Mouse (Mus musculus): Measurements from ENCODE around the gene Bahcc1.
A peak's percentile ranks its signal among the peaks of the same experiment; 100 is the strongest.

Gene Bahcc1

DNA sequence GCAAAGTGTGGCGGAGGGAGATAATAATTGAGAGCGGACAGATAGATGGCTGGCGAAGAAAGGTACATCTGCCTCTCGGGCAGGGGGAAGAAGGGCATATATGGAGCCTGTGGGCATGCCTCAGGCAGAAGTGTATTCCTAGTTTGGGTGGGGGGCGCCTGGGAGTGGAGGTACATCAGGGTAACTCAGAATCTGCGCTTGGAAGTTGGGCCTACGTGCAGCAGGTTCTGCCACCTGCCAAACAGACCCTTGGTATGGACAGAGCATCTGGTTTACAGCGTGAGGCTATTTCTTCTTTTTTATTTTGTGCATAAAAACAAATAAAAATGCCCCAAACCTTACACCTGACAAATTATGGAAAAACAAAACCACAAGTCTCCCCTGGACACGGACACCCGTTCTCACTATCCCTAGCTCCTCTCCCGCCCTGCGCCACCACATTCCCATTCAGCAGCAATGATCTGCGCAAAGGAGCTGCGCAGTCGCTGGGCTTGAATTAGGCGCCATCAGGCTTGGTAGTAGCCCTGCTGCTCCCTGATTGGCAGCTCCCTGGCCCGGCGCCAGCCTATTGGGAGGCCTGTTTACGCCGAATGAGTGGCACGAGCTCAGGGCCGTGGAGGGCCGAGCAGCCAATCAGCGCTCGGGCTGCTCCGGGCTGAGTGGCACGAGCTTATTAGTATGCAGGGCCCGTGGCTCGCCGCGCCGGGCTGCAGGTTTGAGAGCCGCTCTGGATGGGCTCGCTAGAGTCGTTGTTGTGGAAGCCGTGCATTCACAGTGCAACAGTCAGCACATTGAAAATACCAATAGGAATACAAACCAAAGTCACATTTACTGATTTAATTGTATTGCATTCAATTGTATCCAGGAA, at the start of gene Bahcc1:
Gene Bahcc1, plus strand, starts transcription at position 718 of the 868 bp plus-strand sequence.
- peak; percentile 41 to 58 for DNase-seq (ENCODE audit: low read depth in 2 of 2, low spot score in 2 of 2)

DNA sequence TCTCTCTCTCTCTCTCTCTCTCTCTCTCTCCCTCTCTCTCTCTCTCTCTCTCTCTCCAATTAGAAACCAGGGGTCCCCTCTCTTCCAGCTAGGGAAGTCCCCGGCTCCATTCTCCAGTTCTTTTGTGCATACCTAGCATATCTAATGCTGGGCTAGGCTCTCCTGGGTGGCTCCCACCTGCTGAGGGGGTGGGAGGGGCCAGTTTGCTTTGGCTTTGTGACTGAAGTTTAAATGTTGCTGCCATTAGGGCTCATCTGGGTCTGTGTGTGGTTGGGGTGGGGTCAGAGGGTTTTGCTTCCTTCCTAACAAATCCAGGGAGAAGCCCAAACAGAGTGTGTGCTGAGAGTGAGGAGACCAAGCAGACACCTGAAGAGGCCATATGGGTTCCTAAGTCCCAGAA, 49.6 kb upstream of the Bahcc1 start:
- no peak for DNase-seq (ENCODE audit: low read depth in 2 of 2, low spot score in 2 of 2)

DNA sequence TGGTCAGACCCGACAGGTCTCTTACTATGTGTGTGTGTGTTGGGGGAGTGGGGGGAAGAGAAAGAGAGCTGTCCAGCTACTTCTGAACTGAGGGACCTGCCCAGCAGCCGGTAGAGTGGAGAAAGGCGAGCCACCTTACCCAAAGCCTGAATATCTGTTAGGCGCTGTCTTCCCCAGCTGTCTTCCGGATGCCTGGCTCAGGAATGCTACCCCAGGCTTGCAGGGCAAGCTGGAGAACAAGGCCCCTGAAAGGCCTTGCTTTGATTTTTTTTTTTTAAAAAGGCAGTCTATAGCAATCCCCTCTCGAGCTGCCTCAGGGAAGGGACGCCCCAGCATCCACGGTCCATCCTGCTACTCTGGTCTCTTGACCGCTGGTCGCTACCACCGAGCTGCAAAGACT, 49.0 kb upstream of the Bahcc1 start:
- no peak for DNase-seq (ENCODE audit: low read depth in 2 of 2, low spot score in 2 of 2)

DNA sequence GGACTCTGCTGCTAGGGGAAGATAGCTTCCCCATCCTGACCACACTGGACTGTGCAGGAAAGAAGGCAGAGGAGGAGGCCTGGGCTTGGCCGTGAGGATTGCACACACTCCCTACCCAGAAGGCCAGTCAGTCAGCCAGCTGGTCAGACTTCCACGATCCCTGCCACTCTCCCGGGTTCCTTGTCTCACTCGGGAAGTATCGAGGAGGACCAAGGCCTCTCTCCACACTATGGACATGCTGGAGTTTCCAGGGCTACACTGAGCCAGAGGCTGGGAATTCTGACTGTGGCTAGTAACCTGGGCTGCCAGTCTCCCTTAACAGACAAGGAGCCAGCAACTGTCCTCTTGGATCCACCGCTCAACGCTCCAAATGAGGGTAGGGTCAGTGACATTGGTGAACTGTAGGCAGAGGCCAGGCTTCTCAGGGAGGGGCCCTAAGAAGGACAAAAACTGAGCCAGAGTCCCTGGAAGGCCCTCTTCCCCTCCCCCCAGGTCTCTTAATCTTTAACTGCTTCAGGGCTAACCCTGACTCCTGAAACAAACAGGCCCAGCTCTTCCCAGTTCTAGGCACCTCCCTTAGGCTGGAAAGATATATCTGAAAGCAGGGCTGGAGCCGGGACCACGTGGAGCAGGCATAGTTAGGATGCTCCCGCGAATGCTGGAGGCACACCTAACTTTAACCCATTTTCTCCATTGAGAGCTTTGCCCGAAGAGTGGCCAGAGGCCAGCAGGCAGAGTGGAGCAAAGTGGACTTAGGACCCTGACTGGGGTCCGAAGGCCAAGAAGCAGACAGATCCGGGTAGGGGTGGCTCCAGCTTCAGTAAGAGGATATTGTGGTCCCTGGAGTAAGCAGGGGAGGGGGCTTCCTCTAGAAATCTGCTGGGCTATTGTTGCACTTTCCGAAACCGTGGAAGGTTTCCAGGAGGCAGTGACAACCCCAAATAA, 48.1 kb upstream of the Bahcc1 start:
- no peak for DNase-seq (ENCODE audit: low read depth in 2 of 2, low spot score in 2 of 2)

DNA sequence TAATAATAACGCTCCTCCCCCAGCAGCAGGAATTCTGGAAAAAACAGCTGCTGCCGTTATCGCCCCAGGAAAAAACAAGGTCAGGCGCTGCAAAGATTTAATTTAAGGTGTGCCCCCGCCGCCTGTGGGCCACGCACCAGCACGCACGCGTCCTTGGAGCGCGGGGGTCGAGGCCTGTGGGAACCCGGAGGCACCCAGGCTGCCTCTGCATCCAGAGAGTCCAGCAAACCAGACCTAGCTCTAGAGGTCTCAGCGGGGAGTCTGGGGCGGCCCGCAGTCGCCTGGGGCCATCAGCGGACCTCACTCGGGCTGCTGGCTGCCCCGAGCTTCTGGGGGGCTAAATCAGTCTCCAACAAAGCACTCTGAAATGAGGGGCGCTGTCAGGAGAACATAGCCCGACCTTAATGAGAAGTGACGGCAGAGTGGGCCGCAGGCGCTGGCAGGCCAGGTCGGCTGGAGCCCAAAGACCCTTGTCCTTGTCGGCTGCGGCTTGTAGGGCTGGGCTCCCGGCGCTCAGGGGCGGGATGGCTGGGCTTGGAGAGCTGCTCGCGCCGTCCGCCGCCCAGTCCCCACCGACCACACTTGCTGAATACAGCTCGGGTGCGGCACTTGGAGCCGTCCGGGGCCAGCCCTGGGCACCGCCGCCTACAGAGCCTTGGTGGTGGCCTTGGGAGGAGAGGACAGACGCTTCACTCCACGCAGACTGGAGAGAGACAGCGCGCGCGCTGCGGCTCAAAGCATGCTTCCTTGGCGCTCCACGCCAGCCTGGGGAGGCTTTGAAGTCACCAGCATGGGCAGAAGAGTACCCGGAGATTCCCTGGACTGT, 47.2 kb upstream of the Bahcc1 start:
- DNase-seq (ENCODE audit: low read depth in 2 of 2, low spot score in 2 of 2), result no peak

DNA sequence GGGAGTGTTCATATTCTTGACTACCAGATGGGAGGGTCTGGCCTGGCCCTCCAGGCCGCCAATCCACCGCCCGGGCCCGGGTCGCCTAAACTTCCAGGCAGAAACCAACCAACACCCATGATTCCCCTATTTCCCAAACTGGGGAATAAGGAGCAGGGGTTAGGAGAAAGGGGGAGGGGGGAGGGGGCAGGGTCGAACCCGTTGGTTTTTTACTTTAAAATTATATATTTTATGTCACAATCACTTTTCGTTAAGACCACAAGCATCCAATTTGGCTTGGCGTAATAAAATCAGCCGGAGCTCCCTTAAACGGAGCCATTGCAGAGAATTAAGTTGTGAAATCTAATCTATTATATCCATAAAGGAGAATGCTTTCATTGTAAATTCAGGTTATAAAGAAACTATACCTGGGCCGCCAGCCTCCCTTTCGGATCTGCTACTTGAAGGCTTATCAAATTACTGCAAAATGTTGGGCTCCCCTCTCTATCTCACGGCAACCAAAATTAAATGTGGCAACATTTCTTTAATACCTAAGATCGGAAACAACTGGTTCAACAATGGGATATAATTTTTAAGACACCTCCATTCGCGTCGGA, 46.5 kb upstream of the Bahcc1 start:
- DNase-seq (ENCODE audit: low read depth in 2 of 2, low spot score in 2 of 2), result no peak

DNA sequence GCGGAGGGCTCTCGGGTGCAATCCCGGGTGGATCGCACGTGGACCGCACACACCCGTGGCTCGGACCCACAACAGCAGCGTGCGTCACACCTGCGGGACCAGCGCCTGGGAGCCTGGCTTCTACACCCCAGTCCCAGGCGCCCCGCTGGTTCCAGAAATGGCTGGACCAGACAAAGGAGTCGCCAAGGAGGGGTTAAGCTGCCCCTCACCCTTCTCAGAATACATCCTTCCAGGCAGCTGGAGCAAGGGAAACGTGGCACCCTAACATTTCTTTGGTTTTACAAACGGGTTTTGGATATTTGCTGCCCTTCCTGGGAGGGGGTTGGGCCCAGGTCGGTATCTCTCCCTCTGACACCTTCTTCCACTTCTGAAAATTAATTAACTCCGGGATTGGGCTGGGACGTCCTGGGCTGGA, 45.9 kb upstream of the Bahcc1 start:
- no peak for DNase-seq (ENCODE audit: low read depth in 2 of 2, low spot score in 2 of 2)

DNA sequence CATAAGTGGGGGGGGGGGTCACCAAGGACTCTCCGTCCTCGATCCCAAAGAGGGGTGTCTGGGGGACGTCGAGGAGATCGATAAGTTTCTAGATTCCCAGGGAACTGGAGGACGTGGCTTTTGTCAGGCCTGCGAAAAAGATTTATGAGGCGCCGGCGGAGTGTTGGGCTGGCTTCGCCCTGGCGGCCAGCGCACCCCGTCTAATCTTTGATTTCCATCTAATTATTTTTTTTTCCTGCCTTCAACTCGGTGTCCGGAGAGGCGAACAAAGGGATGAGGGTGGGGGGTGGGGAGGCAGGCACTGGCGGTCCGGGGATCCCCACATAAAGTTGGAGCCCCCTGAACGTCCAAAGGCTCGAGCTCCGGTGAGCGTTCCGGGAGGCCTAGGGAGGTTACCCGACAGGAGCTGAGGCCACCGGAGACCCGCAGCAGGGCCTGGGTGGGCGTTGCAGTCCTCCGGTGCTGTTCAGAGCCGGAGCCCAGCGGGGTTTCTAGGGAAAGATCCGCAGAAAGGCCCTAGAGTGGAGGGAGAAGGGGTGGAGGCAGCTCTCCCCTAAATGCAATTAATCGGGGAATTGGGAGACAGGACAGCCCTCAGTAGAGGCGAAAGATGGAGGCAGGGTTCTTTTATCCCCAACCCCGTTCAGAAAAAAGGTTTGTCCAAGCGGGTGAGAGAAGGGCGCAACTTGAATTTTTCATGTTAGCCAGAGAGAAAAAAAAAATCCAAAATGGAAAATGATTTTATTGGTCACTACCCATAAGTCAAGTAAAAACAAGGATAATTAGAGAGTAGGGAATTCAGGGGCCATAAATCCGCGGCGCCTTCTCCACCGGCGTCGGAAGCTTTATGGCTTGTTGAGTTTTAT, 45.3 kb upstream of the Bahcc1 start:
- no peak for DNase-seq (ENCODE audit: low read depth in 2 of 2, low spot score in 2 of 2)

DNA sequence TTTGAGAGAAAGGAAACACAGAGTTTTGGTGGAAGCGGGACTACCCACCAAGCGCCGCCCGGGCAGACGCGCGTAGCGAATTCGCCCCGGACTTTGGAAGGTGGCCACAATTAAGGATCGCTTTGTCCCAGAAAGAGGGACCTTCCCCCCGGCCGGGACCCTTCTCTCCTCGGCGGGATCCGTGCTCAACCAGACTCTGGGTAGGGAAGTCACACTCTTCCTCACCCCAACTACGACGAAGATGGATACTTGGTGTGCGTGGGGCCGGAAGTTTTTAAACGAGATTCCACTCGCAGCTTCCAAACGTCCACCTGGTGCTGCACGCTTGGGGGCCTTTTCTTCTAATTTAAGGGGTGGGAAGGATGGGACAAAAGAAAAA, 44.7 kb upstream of the Bahcc1 start:
- DNase-seq (ENCODE audit: low read depth in 2 of 2, low spot score in 2 of 2), result peak in 1 of 2 experiments; percentile 11

DNA sequence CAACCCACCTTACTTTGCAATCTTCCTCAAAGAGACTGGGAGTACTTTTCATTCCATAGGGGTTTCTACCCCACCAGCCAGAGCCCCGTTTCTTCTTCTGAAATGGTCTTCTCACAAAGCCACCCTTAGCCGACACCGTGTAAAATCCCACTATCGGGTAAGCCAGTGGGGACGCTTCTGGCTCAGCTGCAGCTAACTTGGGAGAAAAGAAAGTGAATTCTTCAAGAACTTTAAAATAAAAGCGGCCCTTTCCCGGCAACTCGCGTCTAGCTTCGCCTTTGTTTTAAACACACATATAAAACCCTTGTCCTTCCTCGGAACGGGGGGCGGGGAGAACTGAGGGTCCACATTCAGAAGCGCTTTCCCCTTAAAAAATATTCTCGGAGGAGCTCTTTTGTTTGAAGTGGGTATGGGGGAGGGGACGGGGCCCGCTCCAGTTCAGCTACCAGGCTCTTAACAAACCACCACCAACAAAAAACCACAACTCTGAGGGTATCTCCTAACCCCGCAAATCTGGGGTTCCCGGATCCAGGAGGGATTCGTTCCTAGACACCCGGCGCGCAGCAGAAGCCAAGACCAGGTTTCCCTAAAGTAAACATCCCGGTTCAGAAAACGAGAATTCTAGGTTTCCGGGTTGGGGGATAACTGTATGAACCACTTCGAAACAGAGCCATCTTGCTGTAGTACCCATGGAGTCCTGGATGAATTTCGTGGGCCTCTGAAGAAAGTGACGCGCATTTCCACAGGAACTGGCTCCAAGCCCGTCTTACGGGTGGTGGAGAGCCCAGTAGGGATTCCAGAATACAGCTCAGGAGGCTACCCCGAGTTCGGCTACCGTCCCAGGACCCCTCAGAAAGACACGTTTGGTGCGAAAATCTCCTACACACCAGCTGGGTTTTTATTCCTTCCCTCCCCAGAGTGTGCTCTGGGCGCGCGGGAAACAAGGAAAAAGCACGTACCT, 44.0 kb upstream of the Bahcc1 start:
- peak in 1 of 2 experiments; percentile 33 for DNase-seq (ENCODE audit: low read depth in 2 of 2, low spot score in 2 of 2)

DNA sequence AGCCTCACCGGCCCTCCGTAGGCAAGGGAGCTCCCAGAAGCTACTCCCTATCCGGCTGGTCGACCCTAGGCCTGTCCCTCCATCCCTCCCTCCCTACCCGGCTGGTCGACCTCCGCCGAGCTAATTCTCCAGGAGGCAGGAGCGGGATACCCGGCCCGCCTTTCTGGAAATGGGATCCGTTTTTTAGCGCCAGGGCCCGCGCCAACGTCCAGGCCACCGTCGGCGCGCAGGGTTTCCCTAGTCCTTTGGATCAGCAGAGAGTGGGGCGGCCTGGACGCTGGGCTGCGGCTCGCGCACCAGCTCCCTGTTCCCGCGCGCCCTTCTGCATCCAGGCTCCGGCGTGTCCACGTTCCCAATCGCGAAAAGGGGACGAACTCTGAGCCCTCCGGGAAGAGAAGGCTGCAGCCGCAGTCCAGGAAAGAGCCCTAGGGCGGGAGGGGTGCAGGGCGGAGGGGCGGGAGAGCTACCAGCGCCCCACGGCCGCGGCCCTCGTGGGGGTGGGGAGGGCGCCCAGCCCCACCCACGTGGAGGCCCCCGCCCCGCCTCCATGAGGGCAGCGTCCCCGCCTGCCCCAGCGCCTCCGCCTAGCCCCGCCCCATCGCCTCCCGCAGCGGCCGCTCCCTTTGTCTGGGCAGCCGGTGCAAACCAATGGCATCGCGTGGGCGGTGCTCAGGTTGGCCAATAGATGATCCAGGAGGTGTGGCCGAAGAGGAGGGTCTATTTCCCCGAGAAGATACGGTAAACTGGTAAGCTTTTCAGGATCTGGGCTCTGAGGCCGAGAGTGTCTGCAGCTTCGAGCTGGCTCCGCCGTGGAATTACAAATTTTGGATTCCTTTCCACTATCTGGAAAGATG, 43.1 kb upstream of the Bahcc1 start:
- DNase-seq (ENCODE audit: low read depth in 2 of 2, low spot score in 2 of 2), result peak; percentile 81 to 87

DNA sequence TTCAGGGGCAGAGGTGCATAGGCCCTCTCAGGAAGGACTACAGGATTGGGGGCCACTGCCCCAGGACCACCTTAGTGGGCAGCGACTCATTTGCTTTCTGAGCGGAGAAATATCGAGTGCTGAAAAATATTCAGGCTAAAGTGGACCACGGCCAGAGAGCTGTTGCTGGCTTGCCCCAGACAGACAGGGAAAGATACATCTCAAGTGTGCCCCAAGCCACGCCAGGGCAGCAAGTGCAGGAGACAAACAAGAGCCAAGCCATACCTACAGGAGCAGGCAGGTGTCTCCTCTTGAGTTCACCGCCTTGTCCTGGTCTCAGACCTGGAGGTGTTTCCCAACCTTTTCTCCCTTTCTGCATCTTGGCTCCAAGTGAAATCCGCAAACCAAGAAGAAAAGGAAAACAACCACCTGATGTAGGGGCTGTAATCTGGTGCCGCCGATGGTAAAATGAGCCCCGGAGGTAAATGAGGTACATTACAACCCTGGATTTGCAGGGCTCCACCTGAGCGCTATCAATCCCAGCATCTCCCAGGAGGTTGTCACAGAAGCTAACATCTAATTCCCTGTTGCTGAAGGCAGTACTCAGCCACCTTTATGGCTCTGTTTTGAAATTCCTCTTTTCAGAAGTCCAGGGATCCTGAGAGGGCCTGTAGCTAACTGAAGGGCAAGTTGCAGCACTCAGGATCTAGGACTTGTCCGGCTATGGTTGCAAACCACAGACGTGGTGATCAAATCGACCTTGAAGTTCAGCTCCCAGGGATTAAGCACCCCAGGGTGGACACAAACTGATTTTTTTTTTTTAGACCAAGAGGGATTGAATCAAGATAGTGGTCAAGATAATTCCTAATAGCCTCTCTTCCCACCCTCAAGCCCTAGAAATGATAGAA, 42.0 kb upstream of the Bahcc1 start:
- no peak for DNase-seq (ENCODE audit: low read depth in 2 of 2, low spot score in 2 of 2)

DNA sequence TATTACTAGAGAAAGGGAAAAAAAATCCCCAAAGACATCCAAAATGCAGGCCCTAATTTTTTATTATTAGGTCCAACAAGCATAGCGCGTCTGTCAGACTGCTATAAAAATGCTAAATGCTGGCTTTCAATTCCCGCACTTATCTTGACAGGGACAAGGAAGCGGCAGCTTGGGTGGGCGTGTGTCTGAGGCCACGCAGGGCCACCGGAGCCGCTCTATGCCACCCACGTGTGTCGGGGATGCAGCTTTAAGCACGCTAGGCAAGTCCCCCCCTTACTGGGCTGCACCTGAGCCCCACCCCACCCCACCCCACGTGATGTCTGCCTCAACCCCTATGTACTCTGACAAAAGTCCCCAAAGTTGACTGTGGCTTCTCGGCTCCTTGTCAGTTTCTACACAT, 33.9 kb upstream of the Bahcc1 start:
- DNase-seq (ENCODE audit: low read depth in 2 of 2, low spot score in 2 of 2), result no peak

DNA sequence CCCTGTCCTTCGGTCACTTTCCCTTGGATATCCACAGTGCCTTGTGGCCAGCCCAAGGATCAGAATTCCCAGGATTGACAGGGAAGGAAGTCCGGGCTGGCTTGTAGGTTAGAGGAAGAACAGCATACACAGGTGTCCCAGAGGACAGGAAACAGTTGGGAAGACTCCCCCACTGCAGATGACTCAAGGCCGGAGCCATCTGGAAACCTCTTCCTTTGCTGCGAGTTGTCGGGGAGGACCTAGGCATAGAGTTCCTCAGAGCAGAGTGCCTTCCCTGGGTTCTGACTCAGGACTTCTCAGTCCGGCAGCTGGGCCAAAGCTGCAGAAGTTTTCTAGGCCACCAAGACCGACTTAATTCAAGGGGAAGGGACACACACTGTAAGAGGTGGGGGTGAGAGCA, 33.0 kb upstream of the Bahcc1 start:
- no peak for DNase-seq (ENCODE audit: low read depth in 2 of 2, low spot score in 2 of 2)

DNA sequence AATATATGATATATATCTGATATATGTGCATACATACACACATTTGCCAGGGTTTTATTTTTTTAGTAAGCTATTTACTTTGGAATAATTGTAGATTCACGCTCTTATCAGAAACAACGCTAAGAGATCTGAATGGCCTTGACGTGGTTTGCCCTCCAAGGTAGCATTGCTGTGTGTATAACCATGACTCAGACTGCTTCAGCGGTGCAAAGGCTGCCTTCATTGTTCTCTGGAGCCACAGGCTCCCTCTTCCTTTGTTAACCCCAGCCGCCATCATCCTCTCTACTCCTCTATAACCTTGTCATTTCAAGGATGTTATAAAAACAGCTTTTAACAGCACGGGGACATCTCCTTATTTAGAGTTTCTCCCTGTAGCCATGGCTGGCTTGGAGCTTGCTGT, 32.1 kb upstream of the Bahcc1 start:
- no peak for DNase-seq (ENCODE audit: low read depth in 2 of 2, low spot score in 2 of 2)

DNA sequence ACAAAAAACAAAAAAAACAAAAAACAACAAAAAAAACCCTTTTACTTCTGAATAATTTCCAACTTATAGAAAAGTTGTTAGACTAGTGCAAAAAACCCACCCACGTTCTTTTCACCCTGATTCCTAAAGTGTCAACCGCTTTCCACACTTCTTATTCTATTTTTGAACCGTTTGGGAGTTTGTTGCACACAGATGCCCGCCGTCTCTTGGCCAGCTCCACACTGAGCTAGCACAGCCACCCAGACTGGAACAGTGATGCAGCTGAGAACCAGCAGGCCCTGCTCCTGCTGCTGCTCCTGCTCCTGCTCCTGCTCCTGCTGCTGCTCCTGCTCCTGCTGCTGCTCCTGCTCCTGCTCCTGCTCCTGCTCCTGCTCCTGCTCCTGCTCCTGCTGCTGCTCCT, 28.5 kb upstream of the Bahcc1 start:
- no peak for DNase-seq (ENCODE audit: low read depth in 2 of 2, low spot score in 2 of 2)

Measured in CD8-positive naive resting alpha-beta T cell, adult 2 months (primary cell).